Mouse (Mus musculus): Measurements from ENCODE around the gene Dhcr7.

GRCm38 (mm10) chr7:143834316-143834715 lies 11.4 kb downstream of the Dhcr7 start:
- no peak for TF ChIP-seq POLR2A (IDR thresholded peaks at IDR 0.05; ENCODE audit: borderline replicate concordance, control insufficient read depth, low read depth, low read length)
- TF ChIP-seq CTCF (IDR thresholded peaks at IDR 0.05; ENCODE audit: control insufficient read depth, insufficient read depth, low read length), result no peak
